Mouse (Mus musculus): ENCODE data around the gene Gm8857. TPM values are rescaled to one million over a fixed set of nuclear protein-coding genes. Genes with fewer than 3 reads are reported as not detected.
"Not testable (repeated sequence)": the region's sequence is repeated elsewhere in the genome, so short reads cannot be mapped to it uniquely, and the experiment has no call there.

Gene Gm8857
- 0.20 TPM in 1 of 2 replicates, not detected in the other for total RNA-seq (2017)

- not testable (repeated sequence) for ATAC-seq (replicated peaks in 1 of 2; ENCODE audit: insufficient read depth in 1 of 2, low FRiP score in 2 of 2, low TSS enrichment in 1 of 2, low read depth in 1 of 2, poor library complexity in 2 of 2, severe bottlenecking in 2 of 2)
Measured at GRCm38 (mm10) chr5:10947505-10947904, at the start of gene Gm8857, which contains the start of gene Gm8871. Gene Gm8857, plus strand, starts transcription at chr5:10947807. Gene Gm8871, plus strand, starts transcription at chr5:10947805.

- ATAC-seq (replicated peaks in 1 of 2; ENCODE audit: insufficient read depth in 1 of 2, low FRiP score in 2 of 2, low TSS enrichment in 1 of 2, low read depth in 1 of 2, poor library complexity in 2 of 2, severe bottlenecking in 2 of 2): not testable (repeated sequence)
Measured at GRCm38 (mm10) chr5:10953512-10953911, 5.9 kb downstream of the Gm8857 start.

- not testable (repeated sequence) for ATAC-seq (replicated peaks in 1 of 2; ENCODE audit: insufficient read depth in 1 of 2, low FRiP score in 2 of 2, low TSS enrichment in 1 of 2, low read depth in 1 of 2, poor library complexity in 2 of 2, severe bottlenecking in 2 of 2)
Measured at GRCm38 (mm10) chr5:10958057-10958456, 10.4 kb downstream of the Gm8857 start.

Other genes with a start within 250 kb of the Gm8857 start
- 1.1 TPM in 1 of 2 replicates, not detected in the other for gene Gm8871, start within 50 bp of the Gm8857 start, total RNA-seq (2017)
- gene Gm8879, start 179.8 kb downstream of the Gm8857 start, total RNA-seq (2017): 7.9 TPM in 1 of 2 replicates, not detected in the other
- gene Gm5861, start 235.3 kb downstream of the Gm8857 start, total RNA-seq (2017): not detected in 2 replicates

Measured in hematopoietic stem cell, adult 5-6 weeks (primary cell).